Mouse (Mus musculus): ENCODE measurements around the gene Tet2. TPM values are rescaled to one million over a fixed set of nuclear protein-coding genes. Genes with fewer than 3 reads are reported as not detected.

Gene Tet2
- polyA plus RNA-seq, 1 experiment from 2014 or later: 16.1 TPM

GRCm38 (mm10) chr3:133488022-133488725 is 56.8 kb downstream of the Tet2 start:
- no peaks in the 10 kb centered on the region for H3K9me3 ChIP-seq (ENCODE audit: low read length)
- H3K4me2 ChIP-seq (replicated peaks; ENCODE audit: low read depth, low read length): no peak overlapping the region
- no peak for TF ChIP-seq CTCF (IDR thresholded peaks at IDR 0.05)
- no peak for TF ChIP-seq EP300 (IDR thresholded peaks at IDR 0.05)
- ATAC-seq (no peak), DNase-seq (ENCODE audit: low spot score) (no peak)
- no peaks in the 10 kb centered on the region for H3K27me3 ChIP-seq (replicated peaks; ENCODE audit: insufficient read depth, low read length)
- H3K36me3 ChIP-seq (ENCODE audit: insufficient read depth, low read length): peaks cover 13% of the 10 kb centered on the region
- no peak overlapping the region for H3K4me3 ChIP-seq (ENCODE audit: low read depth, low read length)
- H3K4me1 ChIP-seq (ENCODE audit: insufficient read depth, low read depth, low read length): no peaks in the 10 kb centered on the region
- H3K27ac ChIP-seq (ENCODE audit: low read length): no peak overlapping the region
- no peak overlapping the region for H3K9ac ChIP-seq (replicated peaks; ENCODE audit: low read depth)
- 72% methylated on average over 13 of the region's 13 CpGs for WGBS

- ATAC-seq (no peak), DNase-seq (ENCODE audit: low spot score) (no peak)
- Histone ChIP-seq H3K9ac (replicated peaks; ENCODE audit: low read depth) (no peak overlapping the region), H3K4me3 (ENCODE audit: low read depth, low read length) (no peak overlapping the region), H3K4me1 (ENCODE audit: insufficient read depth, low read depth, low read length) (no peaks in the 10 kb centered on the region), H3K9me3 (ENCODE audit: low read length) (no peaks in the 10 kb centered on the region), H3K27ac (ENCODE audit: low read length) (no peak overlapping the region), H3K4me2 (replicated peaks; ENCODE audit: low read depth, low read length) (no peak overlapping the region), H3K36me3 (ENCODE audit: insufficient read depth, low read length) (peaks cover 17% of the 10 kb centered on the region), H3K27me3 (replicated peaks; ENCODE audit: insufficient read depth, low read length) (no peaks in the 10 kb centered on the region)
- WGBS: 100% methylated on average over 1 of the region's 1 CpGs
- TF ChIP-seq EP300 (IDR thresholded peaks at IDR 0.05) (no peak), CTCF (IDR thresholded peaks at IDR 0.05) (no peak)
Observed at GRCm38 (mm10) chr3:133482887-133483286, 62.1 kb downstream of the Tet2 start.

DNA sequence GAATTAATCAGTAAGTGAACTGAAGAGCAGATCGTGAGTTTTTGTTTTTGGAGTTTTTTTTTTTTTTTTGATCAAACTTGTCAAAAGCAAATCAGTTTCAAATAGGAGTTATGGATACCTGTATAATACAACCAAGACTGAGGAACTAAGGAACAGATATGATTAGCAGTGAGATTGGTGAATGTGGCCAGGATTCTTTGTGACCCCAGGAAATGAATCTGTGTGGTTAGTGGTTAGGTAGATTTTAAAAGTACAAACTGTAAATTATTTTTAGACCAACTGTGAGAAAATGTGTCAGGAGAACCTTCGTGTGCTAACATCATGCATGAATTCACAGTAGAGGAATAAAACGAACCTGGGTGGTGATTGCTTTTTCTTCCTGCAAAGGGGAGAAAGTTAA is 66.0 kb downstream of the Tet2 start:
- Histone ChIP-seq H3K27me3 (replicated peaks; ENCODE audit: insufficient read depth, low read length) (no peaks in the 10 kb centered on the region), H3K27ac (ENCODE audit: low read length) (no peak overlapping the region), H3K9ac (replicated peaks; ENCODE audit: low read depth) (no peak overlapping the region), H3K4me2 (replicated peaks; ENCODE audit: low read depth, low read length) (no peak overlapping the region), H3K4me1 (ENCODE audit: insufficient read depth, low read depth, low read length) (no peaks in the 10 kb centered on the region), H3K4me3 (ENCODE audit: low read depth, low read length) (no peak overlapping the region), H3K36me3 (ENCODE audit: insufficient read depth, low read length) (peaks cover 10% of the 10 kb centered on the region; the same call in 1 of the 2 replicates), H3K9me3 (ENCODE audit: low read length) (no peaks in the 10 kb centered on the region)
- TF ChIP-seq EP300 (IDR thresholded peaks at IDR 0.05): no peak
- TF ChIP-seq CTCF (IDR thresholded peaks at IDR 0.05): no peak
- WGBS: 83% methylated on average over 3 of the region's 3 CpGs
- no peak for DNase-seq (ENCODE audit: low spot score)
- ATAC-seq: no peak

DNA sequence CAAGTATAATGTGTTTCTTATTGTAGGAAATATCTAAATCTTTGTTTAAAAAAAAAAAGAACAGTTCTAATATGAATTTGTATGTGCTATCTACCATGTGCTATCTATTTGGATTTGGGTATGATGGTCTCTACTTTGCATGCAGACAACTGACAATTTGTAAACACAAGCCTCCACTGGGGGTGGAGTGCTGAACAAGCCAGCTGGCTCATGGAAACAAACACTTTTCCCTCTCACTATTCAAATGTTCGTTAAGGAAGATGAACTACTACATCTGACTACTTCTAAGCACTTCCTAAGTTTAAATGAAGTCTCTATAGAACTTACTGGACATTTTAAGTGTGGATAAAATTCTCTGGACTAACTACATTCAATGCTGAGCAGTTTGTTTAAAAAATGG is 71.2 kb downstream of the Tet2 start:
- 42% methylated on average over 1 of the region's 1 CpGs for WGBS
- Histone ChIP-seq H3K36me3 (ENCODE audit: insufficient read depth, low read length) (peaks cover 18% of the 10 kb centered on the region), H3K27ac (ENCODE audit: low read length) (no peak overlapping the region), H3K4me1 (ENCODE audit: insufficient read depth, low read depth, low read length) (no peaks in the 10 kb centered on the region), H3K9me3 (ENCODE audit: low read length) (no peaks in the 10 kb centered on the region), H3K4me2 (replicated peaks; ENCODE audit: low read depth, low read length) (no peak overlapping the region), H3K4me3 (ENCODE audit: low read depth, low read length) (no peak overlapping the region), H3K9ac (replicated peaks; ENCODE audit: low read depth) (no peak overlapping the region), H3K27me3 (replicated peaks; ENCODE audit: insufficient read depth, low read length) (no peaks in the 10 kb centered on the region)
- DNase-seq (ENCODE audit: low spot score) (no peak), ATAC-seq (no peak)
- no peak for TF ChIP-seq CTCF (IDR thresholded peaks at IDR 0.05)

GRCm38 (mm10) chr3:133471101-133471500 is 73.8 kb downstream of the Tet2 start:
- Histone ChIP-seq H3K36me3 (ENCODE audit: insufficient read depth, low read length) (peaks cover 41% of the 10 kb centered on the region), H3K9ac (replicated peaks; ENCODE audit: low read depth) (no peak overlapping the region), H3K4me3 (ENCODE audit: low read depth, low read length) (no peak overlapping the region), H3K4me2 (replicated peaks; ENCODE audit: low read depth, low read length) (no peak overlapping the region), H3K9me3 (ENCODE audit: low read length) (no peaks in the 10 kb centered on the region), H3K4me1 (ENCODE audit: insufficient read depth, low read depth, low read length) (no peaks in the 10 kb centered on the region), H3K27ac (ENCODE audit: low read length) (no peak overlapping the region), H3K27me3 (replicated peaks; ENCODE audit: insufficient read depth, low read length) (no peaks in the 10 kb centered on the region)
- ATAC-seq: no peak
- 81% methylated on average over 4 of the region's 4 CpGs for WGBS
- TF ChIP-seq CTCF (IDR thresholded peaks at IDR 0.05) (no peak), EP300 (IDR thresholded peaks at IDR 0.05) (no peak)
- no peak for DNase-seq (ENCODE audit: low spot score)

DNA sequence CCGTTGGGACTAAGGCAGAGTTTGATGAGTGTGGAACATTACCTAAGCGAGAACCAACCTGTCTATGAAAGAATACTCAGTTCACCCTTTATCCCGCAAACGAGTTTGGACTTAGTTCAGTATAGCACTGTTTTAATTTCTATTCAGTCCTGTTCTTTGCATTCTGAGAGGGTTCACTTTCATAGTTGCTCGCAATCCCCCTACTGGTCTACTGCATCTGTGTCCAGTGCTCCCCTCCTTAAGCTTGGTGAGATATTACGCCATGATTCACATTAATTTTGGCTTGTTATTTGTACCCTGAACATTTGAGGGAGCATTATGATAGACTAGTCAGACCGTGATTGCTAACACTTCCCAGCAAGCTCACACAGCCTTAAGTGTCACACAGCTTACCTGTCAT is 76.1 kb downstream of the Tet2 start:
- 96% methylated on average over 7 of the region's 7 CpGs for WGBS

More for the DNA sequence above, 76.1 kb downstream of the Tet2 start:
- no peak overlapping the region for H3K27ac ChIP-seq (ENCODE audit: low read length)
- no peak overlapping the region for H3K4me3 ChIP-seq (ENCODE audit: low read depth, low read length)
- H3K4me2 ChIP-seq (replicated peaks; ENCODE audit: low read depth, low read length): no peak overlapping the region
- no peaks in the 10 kb centered on the region for H3K27me3 ChIP-seq (replicated peaks; ENCODE audit: insufficient read depth, low read length)
- DNase-seq (ENCODE audit: low spot score) (no peak), ATAC-seq (no peak)
- H3K9ac ChIP-seq (replicated peaks; ENCODE audit: low read depth): no peak overlapping the region
- no peaks in the 10 kb centered on the region for H3K4me1 ChIP-seq (ENCODE audit: insufficient read depth, low read depth, low read length)
- peaks cover 34% of the 10 kb centered on the region for H3K36me3 ChIP-seq (ENCODE audit: insufficient read depth, low read length)
- H3K9me3 ChIP-seq (ENCODE audit: low read length): no peaks in the 10 kb centered on the region
- TF ChIP-seq EP300 (IDR thresholded peaks at IDR 0.05) (no peak), CTCF (IDR thresholded peaks at IDR 0.05) (no peak)

All from lung, postnatal 0 days (tissue).